Mouse (Mus musculus) intestine, postnatal 0 days (tissue): ENCODE measurements around the gene Afm. TPM values are rescaled to one million over a fixed set of nuclear protein-coding genes. Genes with fewer than 3 reads are reported as not detected.

Experiments used
- ATAC-seq: fragments of 200-750 bp; cut with Nextera tagmentation; 2 replicates; pipeline ENCODE4 v1.8.0; 2017; ENCODE audit warnings: mild to moderate bottlenecking, moderate TSS enrichment, moderate library complexity
- H3K27ac ChIP-seq: fragments of 300-500 bp; sonication (generic); 2 replicates; pipeline ENCODE4 v1.5.1; 2014; ENCODE audit warnings: mild to moderate bottlenecking, low read depth, low read length, moderate library complexity
- H3K27me3 ChIP-seq: fragments of 300-500 bp; sonication (generic); replicated peaks from 2 replicates; pipeline ENCODE4 v1.6.1; 2014; ENCODE audit warnings: low read length, mixed read lengths; ENCODE audit not compliant: control insufficient read depth, insufficient read depth
- H3K36me3 ChIP-seq: fragments of 300-500 bp; sonication (generic); 2 replicates; pipeline ENCODE4 v1.6.1; 2014; ENCODE audit warnings: mild to moderate bottlenecking, moderate library complexity; ENCODE audit not compliant: control insufficient read depth, insufficient read depth
- H3K4me1 ChIP-seq: fragments of 300-500 bp; sonication (generic); replicated peaks from 2 replicates; pipeline ENCODE4 v1.6.1; 2014; ENCODE audit warnings: antibody characterized with exemption, low read length, mixed read lengths; ENCODE audit not compliant: control insufficient read depth, insufficient read depth
- H3K4me2 ChIP-seq: fragments of 300-500 bp; sonication (generic); replicated peaks from 2 replicates; pipeline ENCODE4 v1.6.1; 2014; ENCODE audit warnings: low read depth, mild to moderate bottlenecking, moderate library complexity
- H3K4me3 ChIP-seq: fragments of 300-500 bp; sonication (generic); 2 replicates; pipeline ENCODE4 v1.5.1; 2014; ENCODE audit warnings: low read depth, low read length
- H3K9ac ChIP-seq: fragments of 300-500 bp; sonication (generic); 2 replicates; pipeline ENCODE4 v1.6.1; 2014; ENCODE audit warnings: mild to moderate bottlenecking, low read depth, low read length
- H3K9me3 ChIP-seq: fragments of 300-500 bp; sonication (generic); 2 replicates; pipeline ENCODE4 v1.6.1; 2016; ENCODE audit warnings: mixed run types; ENCODE audit not compliant: control insufficient read depth
- CTCF ChIP-seq: sonication (generic); IDR thresholded peaks from 2 replicates; pipeline ENCODE4 v1.5.1; 2016; ENCODE audit warnings: low read depth, mild to moderate bottlenecking, control low read depth, antibody characterized with exemption, moderate library complexity
- WGBS: fragments of 180-500 bp; shearing (Covaris S2); extraction: QIAGEN DNeasy Blood & Tissue Kit; methylation state at CpG from one replicate; pipeline ENCODE4 v1.1.7; 2014; 5-methylcytosine and 5-hydroxymethylcytosine counted together
- polyA plus RNA-seq: library from polyadenylated mRNA; unstranded; fragments of >200 nt; fragmentation: Nextera tagmentation; extraction: Ambion mirVana; gene quantifications from 2 replicates; pipeline ENCODE4 v1.2.1, GENCODE M21; 2015

Gene Afm
- polyA plus RNA-seq, 1 experiment from 2014 or later = 8.2 TPM

- TF ChIP-seq CTCF = no peak
- Histone ChIP-seq H3K4me2 (no peak overlapping the region), H3K9ac (no peak overlapping the region), H3K9me3 (no peaks in the 10 kb centered on the region), H3K27me3 (no peaks in the 10 kb centered on the region), H3K36me3 (no peaks in the 10 kb centered on the region), H3K4me1 (no peaks in the 10 kb centered on the region), H3K27ac (no peak overlapping the region), H3K4me3 (no peak overlapping the region)
- no peak for ATAC-seq
- 87% methylated on average over 10 of the region's 10 CpGs for WGBS
Measured at GRCm38 (mm10) chr5:90590676-90591075, 71.9 kb downstream of the Afm start.

GRCm38 (mm10) chr5:90591936-90592335 is 73.2 kb downstream of the Afm start:
- TF ChIP-seq CTCF = no peak
- no peaks in the 10 kb centered on the region for H3K4me1 ChIP-seq
- H3K27ac ChIP-seq = no peak overlapping the region
- H3K4me3 ChIP-seq = no peak overlapping the region
- H3K27me3 ChIP-seq = no peaks in the 10 kb centered on the region
- WGBS = 75% methylated on average over 6 of the region's 6 CpGs
- ATAC-seq = no peak
- H3K9me3 ChIP-seq = no peaks in the 10 kb centered on the region
- no peaks in the 10 kb centered on the region for H3K36me3 ChIP-seq
- no peak overlapping the region for H3K4me2 ChIP-seq
- H3K9ac ChIP-seq = no peak overlapping the region

GRCm38 (mm10) chr5:90594945-90595344 is 76.2 kb downstream of the Afm start:
- H3K9ac ChIP-seq = no peak overlapping the region
- H3K9me3 ChIP-seq = no peaks in the 10 kb centered on the region
- no peak for TF ChIP-seq CTCF
- no peak overlapping the region for H3K4me3 ChIP-seq
- H3K4me2 ChIP-seq = no peak overlapping the region
- H3K27ac ChIP-seq = no peak overlapping the region
- 72% methylated on average over 13 of the region's 13 CpGs for WGBS
- H3K27me3 ChIP-seq = no peaks in the 10 kb centered on the region
- no peaks in the 10 kb centered on the region for H3K4me1 ChIP-seq
- no peaks in the 10 kb centered on the region for H3K36me3 ChIP-seq
- ATAC-seq = no peak

- ATAC-seq = no peak
- H3K4me3 ChIP-seq = no peak overlapping the region
- no peak overlapping the region for H3K4me2 ChIP-seq
- WGBS = 76% methylated on average over 6 of the region's 6 CpGs
- no peaks in the 10 kb centered on the region for H3K36me3 ChIP-seq
- H3K9ac ChIP-seq = no peak overlapping the region
- no peaks in the 10 kb centered on the region for H3K27me3 ChIP-seq
- no peak overlapping the region for H3K27ac ChIP-seq
- H3K4me1 ChIP-seq = no peaks in the 10 kb centered on the region
- TF ChIP-seq CTCF = no peak
- no peaks in the 10 kb centered on the region for H3K9me3 ChIP-seq
Measured at GRCm38 (mm10) chr5:90596155-90596554, 77.4 kb downstream of the Afm start.

- H3K27me3 ChIP-seq = no peaks in the 10 kb centered on the region
- H3K36me3 ChIP-seq = peaks cover 5% of the 10 kb centered on the region; the same call in 1 of the 2 replicates
- no peak overlapping the region for H3K4me3 ChIP-seq
- peaks cover 5% of the 10 kb centered on the region; the same call in 1 of the 2 replicates for H3K4me1 ChIP-seq
- no peaks in the 10 kb centered on the region for H3K9me3 ChIP-seq
- TF ChIP-seq CTCF = peak; percentile 81
- no peak overlapping the region for H3K27ac ChIP-seq
- H3K9ac ChIP-seq = no peak overlapping the region
- 12% methylated on average over 6 of the region's 6 CpGs for WGBS
- H3K4me2 ChIP-seq = no peak overlapping the region
- no peak for ATAC-seq
Measured at GRCm38 (mm10) chr5:90601469-90601868, 82.7 kb downstream of the Afm start.

Other genes with a start within 250 kb of the Afm start
- 19.3 and 23.3 TPM in 2 replicates for gene Ankrd17, start 152.4 kb upstream of the Afm start, polyA plus RNA-seq
- gene Gm9958, start 151.7 kb upstream of the Afm start, polyA plus RNA-seq = 3.0 and 3.3 TPM in 2 replicates
- gene Alb, start 58.0 kb upstream of the Afm start, polyA plus RNA-seq = 0.99 and 1.1 TPM in 2 replicates
- gene Afp, start 28.2 kb upstream of the Afm start, polyA plus RNA-seq = 541 and 696 TPM in 2 replicates
- gene 5830473C10Rik, start 42.2 kb downstream of the Afm start, polyA plus RNA-seq = 0.35 and 0.63 TPM in 2 replicates
- gene Rassf6, start 121.7 kb downstream of the Afm start, polyA plus RNA-seq = 28.7 and 30.7 TPM in 2 replicates
- gene Cxcl5, start 240.4 kb downstream of the Afm start, polyA plus RNA-seq = 0.96 and 1.2 TPM in 2 replicates
- 0.33 and 0.56 TPM in 2 replicates for gene Ppbp, start 249.6 kb downstream of the Afm start, polyA plus RNA-seq